Mouse (Mus musculus) midbrain, embryonic 15.5 days (tissue): ENCODE results near the gene Rnf141. TPM values are rescaled to one million over a fixed set of nuclear protein-coding genes. Genes with fewer than 3 reads are reported as not detected.

Experiments
- ATAC-seq: fragments of 200-750 bp; cut with Nextera tagmentation; replicated peaks from 2 replicates; pipeline ENCODE4 v1.8.0; 2017; ENCODE audit warnings: moderate TSS enrichment
- H3K27ac ChIP-seq: fragments of 300-500 bp; sonication (generic); 2 replicates; pipeline ENCODE4 v1.5.1; 2015; ENCODE audit warnings: mild to moderate bottlenecking, inconsistent platforms
- H3K27me3 ChIP-seq: fragments of 300-500 bp; sonication (generic); replicated peaks from 2 replicates; pipeline ENCODE4 v1.6.1; 2015; ENCODE audit warnings: inconsistent platforms
- H3K36me3 ChIP-seq: fragments of 300-500 bp; sonication (generic); replicated peaks from 2 replicates; pipeline ENCODE4 v1.6.1; 2015; ENCODE audit warnings: inconsistent platforms
- H3K4me1 ChIP-seq: fragments of 300-500 bp; sonication (generic); 2 replicates; pipeline ENCODE4 v1.6.1; 2015; ENCODE audit warnings: inconsistent platforms
- H3K4me2 ChIP-seq: fragments of 300-500 bp; sonication (generic); 2 replicates; pipeline ENCODE4 v1.6.1; 2015; ENCODE audit warnings: inconsistent platforms, mild to moderate bottlenecking, moderate library complexity
- H3K4me3 ChIP-seq: fragments of 300-500 bp; sonication (generic); 2 replicates; pipeline ENCODE4 v1.5.1; 2015; ENCODE audit warnings: mild to moderate bottlenecking, inconsistent platforms
- H3K9ac ChIP-seq: fragments of 300-500 bp; sonication (generic); 2 replicates; pipeline ENCODE4 v1.6.1; 2015; ENCODE audit warnings: mild to moderate bottlenecking, inconsistent platforms
- H3K9me3 ChIP-seq: fragments of 300-500 bp; sonication (generic); 2 replicates; pipeline ENCODE4 v1.6.1; 2016; ENCODE audit warnings: inconsistent platforms
- WGBS: fragments of 180-500 bp; shearing (Covaris S2); methylation state at CpG from one replicate; pipeline ENCODE4 v1.1.7; 2015; ENCODE audit warnings: mixed read lengths; 5-methylcytosine and 5-hydroxymethylcytosine counted together
- polyA plus RNA-seq: library from polyadenylated mRNA; unstranded; fragments of >200 nt; fragmentation: Nextera tagmentation; extraction: Ambion mirVana; gene quantifications from 2 replicates; pipeline ENCODE4 v1.2.1, GENCODE M21; 2015

Rnf141 gene
- polyA plus RNA-seq, 1 experiment from 2014 or later, result 30.7 TPM

DNA sequence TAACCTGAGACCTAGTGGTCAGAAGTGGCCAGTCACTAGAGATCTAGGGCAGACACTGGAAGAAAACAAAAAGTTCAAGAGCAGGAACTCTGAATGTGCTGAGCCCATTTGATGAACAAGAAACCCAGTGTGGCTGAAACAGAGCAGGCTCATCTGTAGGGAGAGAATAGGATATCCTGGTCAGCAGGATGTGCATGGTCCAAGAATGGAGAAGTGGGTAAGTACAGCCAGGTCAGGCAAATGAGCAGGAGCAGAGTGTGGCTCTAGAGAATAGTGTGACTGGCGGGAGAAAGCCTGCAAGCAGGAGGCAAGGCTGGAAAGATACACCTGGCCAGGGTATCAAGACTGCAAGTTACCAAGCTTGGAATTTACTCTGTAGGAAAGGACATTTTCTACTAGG, 11.3 kb upstream of the Rnf141 start:
- 78% methylated on average over 1 of the region's 1 CpGs for WGBS
- no peak overlapping the region for H3K27ac ChIP-seq

DNA sequence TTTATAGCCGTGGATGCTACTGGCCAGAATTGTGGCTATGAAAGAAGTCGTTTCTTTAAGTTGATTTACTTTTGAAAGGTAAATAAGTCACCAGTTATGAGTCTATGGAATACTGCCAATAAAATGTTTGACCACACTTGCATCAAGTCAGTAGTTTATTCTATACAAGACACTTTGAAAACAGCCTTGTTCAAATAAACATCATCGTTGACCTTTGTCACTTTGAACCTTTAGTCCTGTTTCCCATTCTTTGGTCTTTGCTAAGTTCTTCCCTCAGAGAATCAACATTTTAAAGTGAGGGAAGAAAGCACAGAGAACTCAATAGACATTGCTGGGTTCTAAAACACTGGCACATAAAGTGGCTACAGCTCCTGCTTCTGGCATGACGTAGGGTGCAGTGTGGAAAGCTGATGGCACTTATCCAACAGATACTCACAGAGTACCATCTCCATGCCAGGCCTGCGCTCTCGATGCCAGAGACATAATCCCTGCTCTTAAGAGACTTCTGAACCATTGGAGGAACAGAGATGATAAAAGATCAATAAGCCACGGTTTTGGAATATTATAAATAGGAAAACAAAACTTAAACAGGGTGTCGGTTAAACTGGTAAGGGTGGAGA, 10.8 kb upstream of the Rnf141 start:
- no peak for ATAC-seq
- 75% methylated on average over 8 of the region's 8 CpGs for WGBS
- no peak overlapping the region for H3K4me2 ChIP-seq

More for the DNA sequence above, 11.3 kb upstream of the Rnf141 start:
- H3K4me2 ChIP-seq, result no peak overlapping the region
- no peak overlapping the region for H3K4me3 ChIP-seq
- H3K36me3 ChIP-seq, result no peaks in the 10 kb centered on the region
- no peaks in the 10 kb centered on the region for H3K9me3 ChIP-seq
- no peak overlapping the region for H3K9ac ChIP-seq
- no peaks in the 10 kb centered on the region for H3K4me1 ChIP-seq
- no peaks in the 10 kb centered on the region for H3K27me3 ChIP-seq
- ATAC-seq, result no peak

DNA sequence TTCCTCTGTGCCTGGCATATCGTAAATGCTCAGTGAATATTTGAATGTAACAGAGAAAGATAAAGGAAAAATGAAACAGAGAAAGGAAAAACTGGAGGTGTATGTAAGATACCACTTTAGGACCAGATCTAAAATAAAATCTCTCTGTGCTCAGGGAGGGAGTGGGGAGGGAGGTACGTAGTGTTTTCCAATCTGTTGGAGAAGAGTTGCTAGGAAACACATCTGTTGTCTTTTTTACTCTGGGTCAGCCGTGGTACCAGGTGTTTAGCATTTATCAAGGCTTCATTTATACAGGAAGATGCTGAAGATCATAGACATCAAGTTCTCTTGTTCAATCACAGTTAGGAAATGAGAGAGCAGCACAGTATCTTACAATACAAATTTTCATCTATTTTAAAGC, 10.3 kb upstream of the Rnf141 start:
- H3K27me3 ChIP-seq, result no peaks in the 10 kb centered on the region
- H3K27ac ChIP-seq, result no peak overlapping the region
- H3K9ac ChIP-seq, result no peak overlapping the region
- H3K9me3 ChIP-seq, result no peaks in the 10 kb centered on the region
- H3K36me3 ChIP-seq, result no peaks in the 10 kb centered on the region
- H3K4me1 ChIP-seq, result no peaks in the 10 kb centered on the region
- no peak overlapping the region for H3K4me2 ChIP-seq
- ATAC-seq, result no peak
- 59% methylated on average over 3 of the region's 3 CpGs for WGBS
- H3K4me3 ChIP-seq, result no peak overlapping the region

More for the DNA sequence above, 10.8 kb upstream of the Rnf141 start:
- H3K4me1 ChIP-seq, result no peaks in the 10 kb centered on the region
- no peak overlapping the region for H3K9ac ChIP-seq
- no peaks in the 10 kb centered on the region for H3K27me3 ChIP-seq
- no peaks in the 10 kb centered on the region for H3K36me3 ChIP-seq
- H3K4me3 ChIP-seq, result no peak overlapping the region
- H3K27ac ChIP-seq, result no peak overlapping the region
- H3K9me3 ChIP-seq, result no peaks in the 10 kb centered on the region

DNA sequence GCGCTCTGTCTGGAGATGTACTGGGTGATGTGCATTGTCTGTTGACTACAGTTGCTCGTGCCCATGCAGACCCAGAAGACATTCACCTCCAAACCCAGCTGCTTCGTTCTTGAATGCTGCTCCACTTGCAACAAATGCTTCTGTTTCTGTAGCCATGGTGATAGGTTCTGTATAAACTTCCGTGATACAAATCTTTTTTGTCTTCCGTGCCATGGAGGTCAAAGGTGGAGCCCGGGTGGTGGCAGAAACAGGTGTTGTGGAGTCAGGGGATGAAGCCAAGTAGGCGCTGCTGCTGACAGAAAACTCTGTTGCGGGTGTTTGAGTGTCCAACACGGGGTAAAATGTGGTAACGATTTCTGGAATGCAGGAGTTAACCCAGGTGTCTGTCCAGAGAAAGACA, 9.4 kb upstream of the Rnf141 start:
- H3K36me3 ChIP-seq, result no peaks in the 10 kb centered on the region
- no peak overlapping the region for H3K4me2 ChIP-seq
- no peak overlapping the region for H3K4me3 ChIP-seq
- ATAC-seq, result no peak
- 58% methylated on average over 10 of the region's 10 CpGs for WGBS
- H3K4me1 ChIP-seq, result no peaks in the 10 kb centered on the region
- H3K9ac ChIP-seq, result no peak overlapping the region
- no peaks in the 10 kb centered on the region for H3K27me3 ChIP-seq
- H3K27ac ChIP-seq, result no peak overlapping the region
- H3K9me3 ChIP-seq, result no peaks in the 10 kb centered on the region

- ATAC-seq, result no peak
- H3K27me3 ChIP-seq, result no peaks in the 10 kb centered on the region
- no peak overlapping the region for H3K27ac ChIP-seq
- no peaks in the 10 kb centered on the region for H3K4me1 ChIP-seq
- H3K4me3 ChIP-seq, result no peak overlapping the region
- WGBS, result 83% methylated on average over 7 of the region's 7 CpGs
- H3K9ac ChIP-seq, result no peak overlapping the region
- no peaks in the 10 kb centered on the region for H3K9me3 ChIP-seq
- H3K36me3 ChIP-seq, result no peaks in the 10 kb centered on the region
- no peak overlapping the region for H3K4me2 ChIP-seq
These were observed 7.4 kb upstream of the Rnf141 start for GRCm38 (mm10) chr7:110851541-110852203.

DNA sequence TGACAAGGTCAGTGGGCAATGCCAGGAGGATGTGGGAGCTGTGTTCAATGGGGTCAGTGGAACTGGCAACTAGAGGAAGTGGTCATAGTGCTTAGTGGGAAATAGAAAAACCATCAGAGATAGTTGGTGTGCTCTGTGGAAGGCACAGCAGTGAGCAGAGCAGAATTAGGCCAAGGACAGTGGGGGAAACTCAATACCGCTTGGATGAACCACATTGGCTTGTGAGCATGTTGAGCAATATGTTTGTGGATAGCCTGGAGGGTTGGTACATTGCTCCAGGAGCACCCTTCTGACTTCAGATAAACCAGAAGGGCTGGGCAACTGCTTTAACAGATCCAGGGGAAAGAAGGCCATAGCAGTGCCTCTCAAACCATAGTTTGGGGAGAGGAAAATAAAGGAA, 4.1 kb upstream of the Rnf141 start:
- Histone ChIP-seq H3K4me3 (no peak overlapping the region), H3K36me3 (no peaks in the 10 kb centered on the region), H3K9me3 (no peaks in the 10 kb centered on the region), H3K4me2 (no peak overlapping the region), H3K27me3 (no peaks in the 10 kb centered on the region), H3K4me1 (peaks cover 4% of the 10 kb centered on the region), H3K27ac (no peak overlapping the region), H3K9ac (no peak overlapping the region)
- no peak for ATAC-seq
- WGBS, result 92% methylated on average over 1 of the region's 1 CpGs

- no peaks in the 10 kb centered on the region for H3K36me3 ChIP-seq
- H3K27me3 ChIP-seq, result no peaks in the 10 kb centered on the region
- no peak for ATAC-seq
- no peak overlapping the region for H3K9ac ChIP-seq
- 86% methylated on average over 2 of the region's 2 CpGs for whole genome bisulfite sequencing
- H3K4me3 ChIP-seq, result no peak overlapping the region
- H3K4me2 ChIP-seq, result no peak overlapping the region
- no peak overlapping the region for H3K27ac ChIP-seq
- no peaks in the 10 kb centered on the region for H3K9me3 ChIP-seq
- H3K4me1 ChIP-seq, result peaks cover 6% of the 10 kb centered on the region
These were observed 3.1 kb upstream of the Rnf141 start for GRCm38 (mm10) chr7:110847321-110847720.

DNA sequence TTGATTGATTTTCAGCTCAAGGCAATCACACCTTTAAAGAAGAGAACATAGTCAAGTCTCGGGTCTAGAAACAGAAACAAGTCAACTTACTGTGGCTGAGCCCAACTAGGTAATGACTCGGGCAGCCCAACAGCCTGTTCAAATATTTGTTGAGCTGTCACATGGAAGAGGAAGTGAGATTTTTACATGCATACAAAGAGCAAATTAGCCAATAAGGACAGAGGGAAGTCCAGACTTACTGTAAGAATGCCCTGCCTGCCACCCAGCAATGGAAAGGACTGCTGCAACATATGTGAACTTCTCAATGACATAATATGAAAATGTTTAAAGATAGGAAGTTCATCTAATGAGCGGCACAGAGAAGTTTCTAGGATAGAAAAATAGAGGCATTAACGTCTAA, 3.9 kb downstream of the Rnf141 start:
- no peaks in the 10 kb centered on the region for H3K27me3 ChIP-seq
- WGBS, result 92% methylated on average over 4 of the region's 4 CpGs
- no peak for ATAC-seq
- H3K27ac ChIP-seq, result no peak overlapping the region
- H3K9me3 ChIP-seq, result no peaks in the 10 kb centered on the region
- no peaks in the 10 kb centered on the region for H3K36me3 ChIP-seq
- H3K4me1 ChIP-seq, result peaks cover 6% of the 10 kb centered on the region
- no peak overlapping the region for H3K4me2 ChIP-seq
- no peak overlapping the region for H3K4me3 ChIP-seq
- H3K9ac ChIP-seq, result no peak overlapping the region

GRCm38 (mm10) chr7:110834522-110834921, 9.7 kb downstream of the Rnf141 start:
- no peak for ATAC-seq
- H3K9me3 ChIP-seq, result no peaks in the 10 kb centered on the region
- no peak overlapping the region for H3K27ac ChIP-seq
- no peak overlapping the region for H3K4me2 ChIP-seq
- no peaks in the 10 kb centered on the region for H3K4me1 ChIP-seq
- H3K9ac ChIP-seq, result no peak overlapping the region
- WGBS, result 70% methylated on average over 3 of the region's 3 CpGs
- no peaks in the 10 kb centered on the region for H3K27me3 ChIP-seq
- no peak overlapping the region for H3K4me3 ChIP-seq
- H3K36me3 ChIP-seq, result peaks cover 12% of the 10 kb centered on the region; the same call in 1 of the 2 replicates

GRCm38 (mm10) chr7:110834018-110834417, 10.2 kb downstream of the Rnf141 start:
- H3K27ac ChIP-seq, result no peak overlapping the region
- no peaks in the 10 kb centered on the region for H3K27me3 ChIP-seq
- H3K4me1 ChIP-seq, result no peaks in the 10 kb centered on the region
- 96% methylated on average over 1 of the region's 1 CpGs for WGBS
- no peak overlapping the region for H3K9ac ChIP-seq
- H3K36me3 ChIP-seq, result peaks cover 12% of the 10 kb centered on the region; the same call in 1 of the 2 replicates
- no peaks in the 10 kb centered on the region for H3K9me3 ChIP-seq
- no peak overlapping the region for H3K4me2 ChIP-seq
- H3K4me3 ChIP-seq, result no peak overlapping the region
- ATAC-seq, result no peak

DNA sequence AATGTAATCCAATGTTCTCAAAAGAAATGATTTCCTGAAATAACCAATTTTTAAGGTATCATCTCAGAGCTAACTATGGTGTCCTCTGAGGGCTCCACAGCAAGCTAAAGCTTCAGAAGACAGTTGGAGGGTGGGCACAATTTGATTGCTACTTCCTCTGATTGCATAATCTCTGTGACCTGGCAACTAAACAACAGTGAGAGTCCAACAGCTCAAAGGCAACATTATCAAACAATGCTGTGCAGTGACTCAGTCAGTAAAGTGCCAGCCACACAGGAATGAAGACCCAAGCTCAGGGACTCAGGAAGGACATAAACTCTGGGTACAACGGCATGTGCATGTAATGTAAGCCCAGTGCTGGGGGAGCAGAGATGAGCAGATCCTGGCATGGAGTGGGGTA, 11.2 kb downstream of the Rnf141 start:
- H3K27me3 ChIP-seq, result no peaks in the 10 kb centered on the region
- no peak overlapping the region for H3K4me3 ChIP-seq
- H3K4me1 ChIP-seq, result no peaks in the 10 kb centered on the region
- no peak overlapping the region for H3K27ac ChIP-seq
- peaks cover 15% of the 10 kb centered on the region; the same call in 1 of the 2 replicates for H3K36me3 ChIP-seq
- 91% methylated on average over 1 of the region's 1 CpGs for WGBS
- no peak overlapping the region for H3K9ac ChIP-seq
- H3K9me3 ChIP-seq, result no peaks in the 10 kb centered on the region
- ATAC-seq, result no peak
- no peak overlapping the region for H3K4me2 ChIP-seq

DNA sequence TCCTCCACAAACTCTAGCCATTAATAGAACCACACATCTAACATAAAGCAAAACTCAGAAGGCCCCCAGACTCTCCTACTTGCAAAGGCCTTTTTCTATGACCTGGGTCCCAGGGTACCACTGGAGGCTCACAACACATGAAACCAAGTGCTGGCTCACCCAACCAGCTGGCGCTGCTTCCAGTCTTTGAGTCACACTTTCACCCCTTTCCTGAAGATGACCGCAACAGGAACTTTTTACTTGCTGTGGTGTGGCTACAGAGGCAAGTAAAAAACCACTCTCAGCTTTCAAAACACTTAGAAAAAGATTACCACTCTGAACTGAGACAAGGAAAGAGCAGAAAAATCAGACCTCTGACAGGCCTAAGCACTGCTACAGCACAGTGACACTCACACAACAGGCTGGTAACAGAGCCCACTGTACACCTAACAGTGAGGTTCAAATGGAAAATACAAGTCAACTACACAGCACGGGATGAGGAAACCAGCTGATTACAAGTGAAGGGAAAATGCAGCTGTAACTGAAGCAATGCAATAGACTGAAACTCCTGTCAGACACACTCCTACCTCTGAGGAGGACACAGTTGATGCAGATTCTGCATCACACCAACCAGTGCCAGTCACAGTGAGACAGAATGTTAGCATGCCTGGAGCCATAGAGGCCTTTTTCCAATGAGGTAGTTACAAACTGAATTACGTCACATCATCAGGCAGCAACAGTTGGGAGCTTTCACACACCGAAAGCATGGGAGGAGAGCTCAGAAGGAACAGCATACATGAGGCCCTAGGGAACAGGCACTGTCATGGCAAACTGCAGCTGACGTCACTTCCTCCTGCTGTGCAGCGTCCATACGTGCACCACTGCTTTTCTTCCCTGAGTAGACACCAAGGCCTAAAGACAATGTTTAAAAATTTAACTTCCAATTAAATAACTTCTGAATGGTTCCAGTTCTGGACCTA, 20.0 kb downstream of the Rnf141 start:
- Histone ChIP-seq H3K9ac (no peak overlapping the region), H3K4me2 (no peak overlapping the region), H3K4me3 (no peak overlapping the region), H3K27ac (no peak overlapping the region), H3K4me1 (no peaks in the 10 kb centered on the region), H3K36me3 (peaks cover 22% of the 10 kb centered on the region; the same call in 1 of the 2 replicates), H3K27me3 (no peaks in the 10 kb centered on the region), H3K9me3 (no peaks in the 10 kb centered on the region)
- no peak for ATAC-seq
- WGBS, result 90% methylated on average over 8 of the region's 8 CpGs
